Mouse (Mus musculus) megakaryocyte, embryonic 14.5 days (primary cell): ENCODE results near the gene Cryz.

Source experiments
- FLI1 ChIP-seq: IDR thresholded peaks from 2 replicates; pipeline ENCODE4 v1.6.1; 2012; ENCODE audit warnings: low read length, inconsistent platforms, mixed read lengths
- GATA1 ChIP-seq: IDR thresholded peaks from 3 replicates; pipeline ENCODE4 v1.6.1; 2012; ENCODE audit warnings: mixed read lengths, low read length, inconsistent platforms, borderline replicate concordance

DNA sequence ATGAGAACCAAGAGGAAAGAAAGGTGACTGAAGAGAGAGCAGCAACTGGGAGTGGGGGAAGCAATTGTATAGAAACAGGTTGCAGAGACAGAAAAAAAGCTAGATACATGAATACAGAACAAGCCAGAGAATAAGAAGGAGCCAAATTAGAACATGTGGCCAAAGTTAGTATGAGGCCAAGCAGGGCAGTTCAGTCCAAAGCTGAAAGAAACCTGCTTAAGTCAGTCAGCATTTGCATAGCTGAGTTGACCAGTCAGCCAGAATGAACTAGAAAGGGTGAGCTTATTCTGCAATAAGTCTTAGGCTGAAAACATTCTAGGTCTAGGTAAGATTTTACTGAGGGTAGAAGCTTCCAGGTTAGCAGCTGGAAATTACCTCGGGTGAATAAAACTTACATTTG lies 11.4 kb downstream of the Cryz start:
- no peak for TF ChIP-seq GATA1
- TF ChIP-seq FLI1 = no peak
